In genomic region chr1:65439129-65439528, GRCm38 (mm10) we compare ENCODE assay signal across 31 mouse cellular contexts.
"Had no signal": no experiment of that assay in that cellular context is flagged by ENCODE, and none has a peak within 500 bp of the region (broad histone marks: within the 10 kb centered on the region; RNA-seq: fewer than 3 reads in every experiment).

No protein-coding gene starts in this region.

- ATAC-seq: liver, embryonic 12.5 days; liver, postnatal 0 days; lung, postnatal 0 days; midbrain, embryonic 13.5 days; midbrain, embryonic 15.5 days; midbrain, embryonic 16.5 days had no signal

- DNase-seq: left cerebral cortex, postnatal 4 days; liver; liver, embryonic 13.5 days; liver, postnatal 0 days; lung, adult 18-20 months; lung, adult 2 months; lung, embryonic 14.5 days; lung, postnatal 10 days; lung, postnatal 14 days; lung, postnatal 36 days; lung, postnatal 4 days; midbrain, embryonic 14.5 days had no signal

- H3K27me3 ChIP-seq: limb, embryonic 12.5 days; limb, embryonic 13.5 days; limb, embryonic 15.5 days; liver, embryonic 12.5 days; liver, embryonic 13.5 days; liver, embryonic 15.5 days; lung, embryonic 15.5 days; megakaryocyte, embryonic 14.5 days; midbrain, embryonic 12.5 days; midbrain, embryonic 13.5 days; midbrain, embryonic 15.5 days had no signal

- H3K4me2 ChIP-seq: limb, embryonic 12.5 days; limb, embryonic 13.5 days; limb, embryonic 15.5 days; liver, embryonic 11.5 days; liver, embryonic 12.5 days; liver, embryonic 13.5 days; liver, embryonic 15.5 days; lung, embryonic 14.5 days; lung, embryonic 15.5 days; midbrain, embryonic 11.5 days; midbrain, embryonic 12.5 days; midbrain, embryonic 13.5 days; midbrain, embryonic 15.5 days had no signal

- H3K9me3 ChIP-seq: limb, embryonic 10.5 days; limb, embryonic 12.5 days; limb, embryonic 13.5 days; limb, embryonic 15.5 days; liver, embryonic 12.5 days; liver, embryonic 13.5 days; liver, embryonic 15.5 days; lung, embryonic 15.5 days; midbrain, embryonic 10.5 days; midbrain, embryonic 12.5 days; midbrain, embryonic 13.5 days; midbrain, embryonic 15.5 days had no signal

- H3K4me1 ChIP-seq: limb, embryonic 10.5 days; limb, embryonic 12.5 days; limb, embryonic 13.5 days; limb, embryonic 15.5 days; liver, embryonic 12.5 days; liver, embryonic 13.5 days; liver, embryonic 15.5 days; lung, embryonic 15.5 days; megakaryocyte, embryonic 14.5 days; midbrain, embryonic 10.5 days; midbrain, embryonic 12.5 days; midbrain, embryonic 13.5 days; midbrain, embryonic 15.5 days had no signal

- H3K27ac ChIP-seq: limb, embryonic 10.5 days; limb, embryonic 12.5 days; limb, embryonic 13.5 days; limb, embryonic 15.5 days; liver, embryonic 12.5 days; liver, embryonic 13.5 days; liver, embryonic 14.5 days; liver, embryonic 15.5 days; lung, embryonic 15.5 days; macrophage; midbrain, embryonic 10.5 days; midbrain, embryonic 12.5 days; midbrain, embryonic 13.5 days; midbrain, embryonic 15.5 days had no signal

- H3K9ac ChIP-seq: limb, embryonic 12.5 days; limb, embryonic 13.5 days; limb, embryonic 15.5 days; liver, embryonic 12.5 days; liver, embryonic 13.5 days; liver, embryonic 14.5 days; liver, embryonic 15.5 days; liver, postnatal 0 days; lung, embryonic 14.5 days; lung, embryonic 15.5 days; midbrain, embryonic 12.5 days; midbrain, embryonic 13.5 days; midbrain, embryonic 15.5 days had no signal

- H3K36me3 ChIP-seq: limb, embryonic 10.5 days; limb, embryonic 12.5 days; limb, embryonic 13.5 days; limb, embryonic 15.5 days; liver, embryonic 12.5 days; liver, embryonic 13.5 days; liver, embryonic 15.5 days; lung, embryonic 15.5 days; midbrain, embryonic 10.5 days; midbrain, embryonic 12.5 days; midbrain, embryonic 13.5 days; midbrain, embryonic 15.5 days had no signal

- H3K4me3 ChIP-seq: limb, embryonic 10.5 days; limb, embryonic 12.5 days; limb, embryonic 13.5 days; limb, embryonic 15.5 days; liver, embryonic 12.5 days; liver, embryonic 13.5 days; liver, embryonic 15.5 days; lung, embryonic 15.5 days; megakaryocyte, embryonic 14.5 days; midbrain, embryonic 10.5 days; midbrain, embryonic 12.5 days; midbrain, embryonic 13.5 days; midbrain, embryonic 15.5 days; myocyte had no signal
